Comparison of ENCODE assay signal across 18 mouse cellular contexts in genomic region chr8:104308341-104308740, GRCm38 (mm10). TPM values are rescaled to one million over a fixed set of nuclear protein-coding genes. Genes with fewer than 3 reads are reported as not detected.
"Had no signal": no experiment of that assay in that cellular context is flagged by ENCODE, and none has a peak within 500 bp of the region (broad histone marks: within the 10 kb centered on the region; RNA-seq: fewer than 3 reads in every experiment).

No protein-coding gene starts in this region.

RNA-seq across cellular contexts. Expression of gene Gm45711, which starts 1.5 kb away (rescaled TPM):
- polyA plus RNA-seq: liver, postnatal 0 days; lung, adult 2 months; lung, embryonic 15.5 days; lung, postnatal 0 days; midbrain, embryonic 10.5 days; midbrain, embryonic 12.5 days; midbrain, embryonic 14.5 days; midbrain, embryonic 16.5 days; myocyte; neural tube, embryonic 11.5 days; neural tube, embryonic 13.5 days; neural tube, embryonic 15.5 days; small intestine, adult 2 months; stomach, embryonic 14.5 days; stomach, embryonic 16.5 days; thymus, adult 2 months; urinary bladder, adult 2 months had no signal

RNA-seq across cellular contexts. Expression of gene Cmtm1, which starts 1.6 kb away (rescaled TPM):
- polyA plus RNA-seq: liver, postnatal 0 days; lung, adult 2 months; lung, embryonic 15.5 days; lung, postnatal 0 days; midbrain, embryonic 10.5 days; midbrain, embryonic 12.5 days; midbrain, embryonic 14.5 days; midbrain, embryonic 16.5 days; myocyte; neural tube, embryonic 11.5 days; neural tube, embryonic 13.5 days; neural tube, embryonic 15.5 days; small intestine, adult 2 months; stomach, embryonic 14.5 days; stomach, embryonic 16.5 days; thymus, adult 2 months; urinary bladder, adult 2 months had no signal

RNA-seq across cellular contexts. Expression of gene Gm11020, which starts 13.0 kb away (rescaled TPM):
- polyA plus RNA-seq: liver, postnatal 0 days; lung, adult 2 months; lung, embryonic 15.5 days; lung, postnatal 0 days; midbrain, embryonic 10.5 days; midbrain, embryonic 12.5 days; midbrain, embryonic 14.5 days; midbrain, embryonic 16.5 days; myocyte; neural tube, embryonic 11.5 days; neural tube, embryonic 13.5 days; neural tube, embryonic 15.5 days; small intestine, adult 2 months; stomach, embryonic 14.5 days; stomach, embryonic 16.5 days; testis, adult 2 months; thymus, adult 2 months; urinary bladder, adult 2 months had no signal

RNA-seq across cellular contexts. Expression of gene Cmtm2b, which starts 13.7 kb away (rescaled TPM):
- polyA plus RNA-seq: liver, postnatal 0 days; lung, adult 2 months; lung, embryonic 15.5 days; lung, postnatal 0 days; midbrain, embryonic 10.5 days; midbrain, embryonic 12.5 days; midbrain, embryonic 14.5 days; midbrain, embryonic 16.5 days; myocyte; neural tube, embryonic 11.5 days; neural tube, embryonic 13.5 days; neural tube, embryonic 15.5 days; small intestine, adult 2 months; stomach, embryonic 14.5 days; stomach, embryonic 16.5 days; thymus, adult 2 months; urinary bladder, adult 2 months had no signal

RNA-seq across cellular contexts. Expression of gene Cmtm2a, which starts 15.4 kb away (rescaled TPM):
- polyA plus RNA-seq: liver, postnatal 0 days; lung, adult 2 months; lung, embryonic 15.5 days; lung, postnatal 0 days; midbrain, embryonic 10.5 days; midbrain, embryonic 12.5 days; midbrain, embryonic 14.5 days; midbrain, embryonic 16.5 days; myocyte; neural tube, embryonic 11.5 days; neural tube, embryonic 13.5 days; neural tube, embryonic 15.5 days; small intestine, adult 2 months; stomach, embryonic 14.5 days; stomach, embryonic 16.5 days; urinary bladder, adult 2 months had no signal
